Mouse (Mus musculus): ENCODE results near the gene Ctdspl. TPM values are rescaled to one million over a fixed set of nuclear protein-coding genes. Genes with fewer than 3 reads are reported as not detected.

The Ctdspl gene
- polyA plus RNA-seq (2014; fragmentation: Nextera tagmentation; extraction: Ambion mirVana), result 20.1 and 22.9 TPM in 2 replicates

GRCm38 (mm10) chr9:118926111-118926650, at the start of gene Ctdspl:
Gene Ctdspl (plus strand): TSS chr9:118926453.
- no peaks in the 10 kb centered on the region for H3K27me3 ChIP-seq (ENCODE audit: insufficient read depth, low read length)
- H3K9me3 ChIP-seq (ENCODE audit: low read depth, low read length), result no peaks in the 10 kb centered on the region
- no peak for TF ChIP-seq CTCF (IDR thresholded peaks at IDR 0.05; ENCODE audit: low read depth)
- WGBS, result 2% methylated on average over 29 of the region's 73 CpGs
- ATAC-seq (ENCODE audit: insufficient read depth), result peak; percentile 33
- H3K4me3 ChIP-seq (ENCODE audit: low read depth, low read length), result peak within 1 kb of the TSS; percentile 78
- peak within 1 kb of the TSS; percentile 99 for H3K4me2 ChIP-seq
- peak; percentile 70 for DNase-seq
- no peaks in the 10 kb centered on the region for H3K36me3 ChIP-seq (ENCODE audit: insufficient read depth)
- peak within 1 kb of the TSS; percentile 90 for H3K9ac ChIP-seq
- H3K27ac ChIP-seq (ENCODE audit: low read depth), result peak within 1 kb of the TSS; percentile 90
- H3K4me1 ChIP-seq (ENCODE audit: insufficient read depth), result peaks cover 27% of the 10 kb centered on the region

GRCm38 (mm10) chr9:118876902-118877301, 49.4 kb upstream of the Ctdspl start:
- Histone ChIP-seq H3K9ac (no peak overlapping the region), H3K36me3 (ENCODE audit: insufficient read depth) (peaks cover 20% of the 10 kb centered on the region; the same call in 1 of the 2 replicates), H3K4me2 (no peak overlapping the region), H3K4me3 (ENCODE audit: low read depth, low read length) (no peak overlapping the region), H3K27ac (ENCODE audit: low read depth) (0 out of 2 replicates have a peak overlapping the region, but pooled peaks have one; percentile 50), H3K4me1 (ENCODE audit: insufficient read depth) (peaks cover 10% of the 10 kb centered on the region), H3K27me3 (ENCODE audit: insufficient read depth, low read length) (no peaks in the 10 kb centered on the region), H3K9me3 (ENCODE audit: low read depth, low read length) (no peaks in the 10 kb centered on the region)
- no peak for ATAC-seq (ENCODE audit: insufficient read depth)
- no peak for TF ChIP-seq CTCF (IDR thresholded peaks at IDR 0.05; ENCODE audit: low read depth)
- DNase-seq, result no peak
- 74% methylated on average over 10 of the region's 10 CpGs for WGBS

GRCm38 (mm10) chr9:118877365-118878008, 48.8 kb upstream of the Ctdspl start:
- Histone ChIP-seq H3K36me3 (ENCODE audit: insufficient read depth) (peaks cover 16% of the 10 kb centered on the region; the same call in 1 of the 2 replicates), H3K4me2 (no peak overlapping the region), H3K27ac (ENCODE audit: low read depth) (0 out of 2 replicates have a peak overlapping the region, but pooled peaks have one; percentile 50), H3K4me1 (ENCODE audit: insufficient read depth) (peaks cover 10% of the 10 kb centered on the region), H3K9ac (no peak overlapping the region), H3K9me3 (ENCODE audit: low read depth, low read length) (no peaks in the 10 kb centered on the region), H3K27me3 (ENCODE audit: insufficient read depth, low read length) (no peaks in the 10 kb centered on the region), H3K4me3 (ENCODE audit: low read depth, low read length) (no peak overlapping the region)
- DNase-seq, result no peak
- WGBS, result 81% methylated on average over 7 of the region's 7 CpGs
- no peak for ATAC-seq (ENCODE audit: insufficient read depth)
- TF ChIP-seq CTCF (IDR thresholded peaks at IDR 0.05; ENCODE audit: low read depth), result no peak

- no peak for TF ChIP-seq CTCF (IDR thresholded peaks at IDR 0.05; ENCODE audit: low read depth)
- Histone ChIP-seq H3K4me3 (ENCODE audit: low read depth, low read length) (no peak overlapping the region), H3K9ac (no peak overlapping the region), H3K36me3 (ENCODE audit: insufficient read depth) (peaks cover 11% of the 10 kb centered on the region; the same call in 1 of the 2 replicates), H3K4me1 (ENCODE audit: insufficient read depth) (peaks cover 10% of the 10 kb centered on the region), H3K27me3 (ENCODE audit: insufficient read depth, low read length) (no peaks in the 10 kb centered on the region), H3K9me3 (ENCODE audit: low read depth, low read length) (no peaks in the 10 kb centered on the region), H3K27ac (ENCODE audit: low read depth) (no peak overlapping the region), H3K4me2 (no peak overlapping the region)
- no peak for DNase-seq
- ATAC-seq (ENCODE audit: insufficient read depth), result no peak
- 85% methylated on average over 11 of the region's 11 CpGs for WGBS
Measured at GRCm38 (mm10) chr9:118878596-118878995, 47.7 kb upstream of the Ctdspl start.

GRCm38 (mm10) chr9:118881281-118881945, 44.8 kb upstream of the Ctdspl start:
- peak; percentile 65 for TF ChIP-seq CTCF (IDR thresholded peaks at IDR 0.05; ENCODE audit: low read depth)
- H3K4me2 ChIP-seq, result no peak overlapping the region
- H3K27me3 ChIP-seq (ENCODE audit: insufficient read depth, low read length), result no peaks in the 10 kb centered on the region
- peak; percentile 54 for DNase-seq
- no peaks in the 10 kb centered on the region for H3K4me1 ChIP-seq (ENCODE audit: insufficient read depth)
- no peaks in the 10 kb centered on the region for H3K9me3 ChIP-seq (ENCODE audit: low read depth, low read length)
- no peak overlapping the region for H3K4me3 ChIP-seq (ENCODE audit: low read depth, low read length)
- no peak for ATAC-seq (ENCODE audit: insufficient read depth)
- WGBS, result 75% methylated on average over 7 of the region's 7 CpGs
- no peak overlapping the region for H3K9ac ChIP-seq
- no peak overlapping the region for H3K27ac ChIP-seq (ENCODE audit: low read depth)
- H3K36me3 ChIP-seq (ENCODE audit: insufficient read depth), result peaks cover 9% of the 10 kb centered on the region; the same call in 1 of the 2 replicates

GRCm38 (mm10) chr9:118881946-118882284, 44.3 kb upstream of the Ctdspl start:
- no peaks in the 10 kb centered on the region for H3K27me3 ChIP-seq (ENCODE audit: insufficient read depth, low read length)
- no peak for TF ChIP-seq CTCF (IDR thresholded peaks at IDR 0.05; ENCODE audit: low read depth)
- H3K36me3 ChIP-seq (ENCODE audit: insufficient read depth), result peaks cover 8% of the 10 kb centered on the region; the same call in 1 of the 2 replicates
- no peak for ATAC-seq (ENCODE audit: insufficient read depth)
- no peaks in the 10 kb centered on the region for H3K4me1 ChIP-seq (ENCODE audit: insufficient read depth)
- H3K4me2 ChIP-seq, result no peak overlapping the region
- H3K9ac ChIP-seq, result no peak overlapping the region
- no peak overlapping the region for H3K27ac ChIP-seq (ENCODE audit: low read depth)
- no peak for DNase-seq
- no peaks in the 10 kb centered on the region for H3K9me3 ChIP-seq (ENCODE audit: low read depth, low read length)
- 78% methylated on average over 6 of the region's 6 CpGs for WGBS
- no peak overlapping the region for H3K4me3 ChIP-seq (ENCODE audit: low read depth, low read length)

- Histone ChIP-seq H3K4me1 (ENCODE audit: insufficient read depth) (no peaks in the 10 kb centered on the region), H3K36me3 (ENCODE audit: insufficient read depth) (peaks cover 11% of the 10 kb centered on the region; the same call in 1 of the 2 replicates), H3K4me3 (ENCODE audit: low read depth, low read length) (no peak overlapping the region), H3K4me2 (no peak overlapping the region), H3K27me3 (ENCODE audit: insufficient read depth, low read length) (no peaks in the 10 kb centered on the region), H3K9me3 (ENCODE audit: low read depth, low read length) (no peaks in the 10 kb centered on the region), H3K27ac (ENCODE audit: low read depth) (no peak overlapping the region), H3K9ac (no peak overlapping the region)
- no peak for DNase-seq
- 90% methylated on average over 7 of the region's 7 CpGs for WGBS
- no peak for TF ChIP-seq CTCF (IDR thresholded peaks at IDR 0.05; ENCODE audit: low read depth)
- ATAC-seq (ENCODE audit: insufficient read depth), result no peak
Measured at GRCm38 (mm10) chr9:118883150-118883549, 43.1 kb upstream of the Ctdspl start.

All from lung, embryonic 14.5 days (tissue).